Mouse (Mus musculus) ES-Bruce4 (cell line): ENCODE data around the gene Notch2.

ENCODE experiments used
- CTCF ChIP-seq: IDR thresholded peaks from one replicate; pipeline ENCODE4 v1.8.1; 2011; ENCODE audit warnings: low read depth, low read length
- POLR2A ChIP-seq: IDR thresholded peaks from one replicate; pipeline ENCODE4 v1.8.1; 2011; ENCODE audit warnings: low read length; ENCODE audit not compliant: insufficient read depth

DNA sequence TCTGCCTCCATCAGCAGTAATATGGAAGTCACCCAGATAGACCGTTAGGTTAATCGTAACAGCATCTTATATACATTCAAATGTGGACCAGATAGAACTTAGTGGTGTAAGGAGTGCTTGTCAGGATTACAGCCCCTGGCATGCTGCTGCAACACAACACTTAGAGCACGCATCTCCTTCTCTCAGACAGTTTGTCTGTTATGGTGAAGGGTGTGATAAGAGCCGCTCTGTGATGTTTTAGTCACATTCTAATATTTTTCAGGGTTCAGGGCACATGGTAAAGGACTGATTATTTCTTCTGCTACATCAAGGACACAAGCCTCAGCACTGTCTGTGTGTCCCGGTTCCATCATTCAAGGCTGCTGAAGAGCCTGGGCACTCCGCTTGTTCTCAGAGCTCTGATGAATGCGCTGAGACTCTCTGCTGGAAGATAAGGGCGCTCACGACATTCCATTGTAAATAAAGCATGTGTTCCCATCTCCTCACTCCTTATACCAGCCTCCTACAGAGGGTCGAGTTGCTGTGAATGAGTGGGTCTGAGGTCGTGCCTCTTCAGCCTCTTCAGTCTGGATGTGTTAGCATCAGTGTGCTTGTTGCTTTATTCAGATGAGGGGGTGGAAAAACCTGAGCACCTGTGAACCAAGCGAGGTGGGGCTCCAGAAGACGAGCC, 48.5 kb downstream of the Notch2 start:
- TF ChIP-seq POLR2A (no peak), CTCF (no peak)
